Mouse (Mus musculus) frontal cortex, adult 2 months (tissue): Measurements from ENCODE around the gene Copg2. TPM values are rescaled to one million over a fixed set of nuclear protein-coding genes. Genes with fewer than 3 reads are reported as not detected.

ENCODE experiments used
- DNase-seq, 2 experiments: peaks; one replicate each; pipeline ENCODE4 v3.0.0; 2022; ENCODE audit warnings: low spot score in 1 of 2; ENCODE audit errors: extremely low spot score in 1 of 2
- polyA plus RNA-seq: library from polyadenylated mRNA; depleted of rRNA; stranded (reverse); fragments of >200 nt; gene quantifications from 2 replicates; pipeline ENCODE4 v1.2.3, GENCODE M21; 2012; rRNA removed

Gene Copg2
- polyA plus RNA-seq: 35.8 and 64.0 TPM in 2 replicates

DNA sequence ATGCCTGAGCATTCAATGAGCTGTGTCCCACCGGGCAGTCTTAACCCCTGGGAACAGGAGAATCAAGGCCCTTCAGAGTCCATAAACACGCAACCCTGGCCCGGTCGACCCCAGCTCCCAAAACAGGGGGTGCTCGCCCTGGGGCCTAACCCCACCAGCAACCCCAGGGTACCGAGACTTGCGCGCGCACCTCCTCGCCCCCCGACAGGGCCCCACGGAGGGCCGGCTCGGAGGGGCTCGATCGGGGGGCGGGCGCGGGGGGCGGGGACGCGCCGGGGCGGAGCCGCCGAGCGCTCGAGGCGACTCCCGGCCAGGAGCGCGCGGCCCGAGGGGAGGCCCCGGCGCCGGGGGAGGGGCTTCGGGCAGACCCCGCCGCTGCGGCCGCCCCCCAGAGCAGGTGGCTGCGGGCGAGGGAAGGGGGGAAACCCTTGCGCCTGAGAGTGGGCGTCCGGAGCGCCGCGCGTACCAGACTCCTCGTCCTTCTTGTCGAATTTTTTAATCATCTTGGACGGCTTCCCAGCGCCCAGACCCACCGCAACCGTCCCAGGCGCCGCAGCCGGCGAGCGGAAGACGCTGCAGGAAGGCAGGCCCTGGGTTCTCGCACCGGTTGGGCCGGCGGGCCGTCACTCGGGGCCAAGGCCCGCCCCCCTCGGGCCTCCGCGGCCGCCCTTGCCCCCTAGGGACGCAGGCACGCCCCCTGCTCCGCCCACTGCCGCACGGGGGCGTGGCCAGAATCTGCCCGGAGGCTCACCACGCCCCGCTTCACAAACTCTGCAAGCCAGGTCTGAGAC, at the start of gene Copg2:
Gene Copg2 (minus strand): TSS at position 600 of the 791 bp plus-strand sequence.
- peak; percentile 88 to 95 for DNase-seq

DNA sequence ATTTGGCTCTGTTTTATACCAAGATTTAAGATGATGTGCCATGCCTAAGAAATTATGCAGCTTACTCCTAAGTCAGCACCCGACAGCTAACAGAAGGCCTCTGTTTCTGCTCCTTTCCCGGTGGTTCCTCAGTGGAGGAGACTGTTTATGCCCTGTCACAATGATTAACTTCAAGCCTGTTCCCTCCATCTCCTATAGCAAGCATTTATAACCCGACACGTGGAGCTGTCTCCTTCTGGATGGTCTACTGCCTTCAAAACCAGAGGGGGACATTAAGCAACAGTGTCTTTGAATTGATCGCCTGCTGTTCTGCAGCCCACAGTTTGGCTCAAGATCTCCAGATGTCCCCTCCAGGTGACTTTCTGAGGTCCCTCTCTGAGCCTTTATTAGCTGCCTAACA, 42.7 kb upstream of the Copg2 start:
- DNase-seq: no peak

DNA sequence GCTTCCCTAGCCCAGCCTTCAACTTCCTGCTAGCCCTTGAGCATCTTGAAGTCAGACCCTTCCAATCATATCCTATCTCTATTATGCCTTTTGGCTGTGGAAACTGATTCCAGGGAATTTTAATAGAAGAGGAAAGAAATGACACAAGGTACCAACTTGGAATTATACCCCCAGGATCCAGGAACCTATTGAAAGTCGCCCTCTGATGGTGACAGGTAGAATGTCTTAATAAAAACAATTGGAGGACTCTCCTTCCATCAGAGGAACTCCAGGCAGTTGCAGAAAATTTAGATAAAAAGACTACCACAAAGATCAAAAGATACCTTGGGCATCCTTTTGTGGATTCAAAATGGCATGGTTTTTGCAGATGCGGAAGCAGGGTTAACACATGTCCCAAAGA, 26.2 kb upstream of the Copg2 start:
- peak in 1 of 2 experiments; percentile 25 for DNase-seq

DNA sequence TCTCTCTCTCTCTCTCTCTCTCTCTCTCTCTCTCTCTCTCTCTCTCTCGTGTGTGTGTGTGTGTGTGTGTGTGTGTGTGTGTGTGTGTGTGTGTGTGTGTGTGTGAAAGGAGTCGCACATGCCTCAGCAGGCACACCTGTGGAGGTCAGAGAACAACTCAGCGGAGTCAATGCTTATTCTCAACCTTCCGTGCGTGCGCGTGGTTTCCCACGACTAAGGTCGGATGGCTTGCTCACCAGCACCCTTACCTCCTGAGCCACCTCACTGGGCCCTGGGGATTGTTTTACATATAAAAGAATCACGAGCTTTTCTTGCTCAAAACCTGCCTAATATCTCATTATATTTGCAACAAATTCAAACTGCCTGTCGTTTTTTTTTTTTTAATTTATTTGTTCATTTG, 25.2 kb upstream of the Copg2 start:
- DNase-seq: no peak

DNA sequence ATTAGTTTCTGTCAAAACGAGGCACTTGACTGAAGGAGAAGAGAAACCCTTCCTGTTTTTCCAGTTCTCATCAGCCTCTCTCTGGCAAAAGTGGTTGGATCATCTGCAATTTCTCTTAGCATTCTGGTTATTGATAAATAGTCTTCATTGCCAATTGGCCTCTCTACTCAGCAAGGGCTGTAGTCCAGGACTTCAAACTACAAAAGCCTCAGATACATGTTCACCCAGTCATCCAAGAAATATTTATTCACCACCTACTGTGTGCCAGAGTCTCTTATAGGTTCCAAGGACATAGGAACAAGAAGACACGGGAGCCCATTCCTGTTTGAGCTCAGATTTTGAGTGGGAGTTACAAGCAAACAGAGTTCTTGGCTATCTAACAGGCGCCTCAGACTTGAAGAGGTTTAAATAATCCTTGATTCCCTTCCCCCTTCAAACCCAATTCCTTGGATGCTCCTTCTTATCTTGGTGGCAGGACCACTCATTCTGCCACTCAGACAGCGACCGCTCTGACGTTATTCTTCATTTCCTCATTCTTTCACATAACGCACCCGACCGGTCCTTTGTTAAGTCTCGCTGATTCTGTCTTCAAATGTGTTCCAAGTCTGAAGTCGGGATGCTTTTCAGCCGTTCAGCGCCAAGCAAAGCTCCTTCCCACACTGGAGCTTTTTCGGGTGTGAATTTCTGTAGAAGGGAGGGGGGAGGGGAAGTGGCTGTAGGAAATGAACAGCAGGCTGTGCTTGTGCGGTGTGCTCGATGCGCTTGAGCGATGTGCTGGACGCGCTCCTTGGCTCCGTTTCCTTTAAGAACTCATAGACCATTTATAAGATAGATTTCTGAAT, 24.5 kb upstream of the Copg2 start:
- DNase-seq: peak; percentile 35 to 65

DNA sequence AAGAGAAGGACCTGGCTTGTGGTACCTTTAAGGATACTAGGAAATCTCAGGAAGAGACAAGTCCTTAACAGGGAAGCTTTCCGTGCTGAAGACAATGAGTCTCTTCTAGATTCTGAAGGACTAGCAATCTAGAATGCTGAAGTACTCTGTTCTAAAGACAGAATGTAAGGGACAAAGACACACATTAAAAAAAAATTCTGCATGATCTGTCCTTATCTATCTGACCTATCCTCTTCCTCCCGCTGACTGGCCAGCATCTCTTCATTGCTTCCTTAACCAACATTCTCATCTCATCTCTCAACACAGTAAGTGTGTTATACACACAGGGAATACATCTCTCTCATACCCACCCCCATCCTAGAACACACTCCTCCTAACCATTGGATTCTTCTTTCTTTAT, 18.9 kb upstream of the Copg2 start, which contains the start of gene Tsga13:
Gene Tsga13 (minus strand): TSS at position 101 of the 400 bp plus-strand sequence.
- DNase-seq: no peak

DNA sequence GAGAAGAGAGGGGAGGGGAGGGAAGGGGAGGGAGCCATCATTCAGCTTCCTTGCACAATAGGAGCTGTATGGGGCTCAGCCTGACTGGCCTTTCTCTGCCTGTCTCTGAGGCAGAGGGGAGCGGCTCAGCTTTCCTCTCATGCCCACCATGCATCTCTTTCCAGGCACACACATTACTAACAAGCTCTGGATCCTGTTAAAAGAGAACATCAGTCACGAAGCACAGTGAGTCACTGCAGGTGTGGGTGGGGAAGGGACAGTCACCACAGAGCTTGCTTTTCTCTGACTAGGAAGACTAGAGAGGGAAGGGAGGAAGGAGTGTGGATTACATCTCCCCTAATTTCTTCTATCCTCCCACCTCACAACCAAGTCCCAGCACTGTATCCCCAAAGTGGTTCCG, 11.4 kb upstream of the Copg2 start:
- peak; percentile 81 to 85 for DNase-seq

DNA sequence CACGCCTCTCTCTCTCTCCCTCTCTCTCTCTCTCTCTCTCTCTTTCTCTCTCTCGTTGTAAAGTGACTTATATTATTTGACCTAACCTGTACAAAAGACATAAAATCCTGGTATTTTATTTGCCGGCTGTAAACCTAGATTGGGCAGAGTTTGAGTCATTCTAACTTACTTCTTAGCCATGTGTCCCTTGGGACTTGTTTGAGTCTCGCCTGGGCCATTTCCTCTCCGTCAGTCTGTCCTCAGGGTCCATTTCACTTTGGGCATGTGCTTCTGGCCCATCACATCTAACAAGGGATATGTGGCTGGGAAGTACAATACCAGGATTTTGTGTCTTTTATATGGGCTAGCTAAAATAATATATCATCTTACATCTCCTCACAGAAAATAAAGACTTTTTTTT, 8.3 kb upstream of the Copg2 start:
- DNase-seq: no peak

DNA sequence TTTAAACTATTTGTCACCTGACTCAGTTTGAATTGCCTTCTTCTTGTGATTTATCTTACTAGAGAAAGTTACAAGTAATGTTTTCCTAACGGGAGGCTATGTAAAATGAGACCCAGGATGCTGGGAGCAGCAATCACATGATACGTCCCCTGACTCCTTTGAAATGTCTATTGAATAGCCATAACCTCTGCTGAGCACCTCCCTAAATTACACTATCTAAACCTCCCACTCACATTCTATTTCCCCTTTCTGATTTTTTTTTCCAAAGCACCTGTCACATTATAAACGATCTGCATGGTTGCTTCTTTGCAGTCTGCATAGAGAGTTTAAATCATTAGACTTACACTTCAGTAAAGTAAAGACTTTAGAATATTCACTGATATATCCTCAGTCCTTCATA, 7.4 kb upstream of the Copg2 start:
- no peak for DNase-seq

DNA sequence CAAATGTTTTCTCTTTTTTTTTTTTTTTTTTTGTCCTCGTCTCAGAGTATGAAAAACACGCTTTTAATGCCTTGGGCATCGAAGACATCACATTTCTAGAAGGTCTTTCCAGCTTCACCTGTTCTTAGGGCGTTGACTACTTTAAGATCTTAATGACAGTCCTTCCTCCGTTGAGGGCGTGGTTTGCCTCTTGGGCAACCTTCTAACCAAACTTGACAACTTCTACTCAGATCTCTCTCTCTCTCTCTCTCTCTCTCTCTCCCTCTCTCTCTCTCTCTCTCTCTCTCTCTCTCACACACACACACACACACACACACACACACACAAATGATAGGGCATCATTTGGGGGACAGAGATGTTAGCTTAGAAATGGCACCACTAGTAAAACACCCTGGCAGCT, 926 bp upstream of the Copg2 start:
- DNase-seq: no peak

DNA sequence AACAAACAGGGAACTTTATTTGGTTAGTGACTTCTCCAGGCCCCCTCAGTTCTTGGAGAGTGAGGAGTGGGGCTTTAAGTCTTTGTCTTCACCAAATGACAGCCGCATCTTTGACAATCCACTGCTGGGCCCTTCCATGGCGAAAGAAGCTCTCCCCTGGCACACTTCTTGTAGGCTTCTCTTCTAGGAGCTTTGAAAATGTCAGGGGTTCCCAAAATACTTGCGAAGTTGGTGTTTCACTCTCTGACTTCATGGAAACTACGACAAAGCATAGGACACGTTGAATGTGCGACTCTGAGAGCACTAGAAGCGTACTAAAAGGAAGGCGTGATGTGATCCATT, 363 bp upstream of the Copg2 start:
- DNase-seq: no peak

DNA sequence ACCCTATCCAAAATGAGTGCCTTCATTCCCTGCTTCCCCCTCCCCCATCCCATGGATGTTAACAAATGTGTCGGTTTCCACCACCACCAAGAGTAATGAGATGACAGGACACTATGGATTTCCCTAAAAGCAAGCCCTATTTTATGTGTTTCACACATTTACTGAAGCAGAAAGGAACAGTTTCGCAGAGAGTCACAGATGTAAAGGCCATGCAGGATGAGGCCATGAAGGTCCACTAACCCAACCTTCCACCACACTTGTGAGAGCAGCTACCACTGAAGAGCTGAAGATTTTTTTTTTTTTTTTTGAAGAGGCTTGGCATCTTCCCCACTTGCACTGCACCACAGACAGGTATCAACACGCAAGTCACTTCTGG, 787 bp downstream of the Copg2 start:
- DNase-seq: peak in 1 of 2 experiments; percentile 30

DNA sequence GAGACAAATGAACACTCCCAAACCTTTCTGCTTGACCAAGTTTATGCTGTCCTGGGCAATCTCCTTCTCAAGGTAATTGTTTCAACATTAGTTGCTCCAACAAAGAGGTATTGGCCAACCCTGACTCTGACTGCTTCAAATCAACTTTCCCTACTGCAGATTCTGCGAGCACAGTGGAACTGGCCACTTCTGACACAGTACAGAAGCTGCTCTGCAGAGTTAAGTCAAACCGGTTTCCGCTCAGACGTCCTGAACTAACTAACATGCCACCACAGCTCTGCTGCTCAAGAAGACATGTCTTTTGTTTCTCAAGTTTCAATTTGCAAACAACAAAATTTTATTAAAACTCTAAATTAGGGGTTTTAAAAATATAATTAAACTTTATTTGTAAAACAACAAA, 3.5 kb downstream of the Copg2 start:
- DNase-seq: no peak

DNA sequence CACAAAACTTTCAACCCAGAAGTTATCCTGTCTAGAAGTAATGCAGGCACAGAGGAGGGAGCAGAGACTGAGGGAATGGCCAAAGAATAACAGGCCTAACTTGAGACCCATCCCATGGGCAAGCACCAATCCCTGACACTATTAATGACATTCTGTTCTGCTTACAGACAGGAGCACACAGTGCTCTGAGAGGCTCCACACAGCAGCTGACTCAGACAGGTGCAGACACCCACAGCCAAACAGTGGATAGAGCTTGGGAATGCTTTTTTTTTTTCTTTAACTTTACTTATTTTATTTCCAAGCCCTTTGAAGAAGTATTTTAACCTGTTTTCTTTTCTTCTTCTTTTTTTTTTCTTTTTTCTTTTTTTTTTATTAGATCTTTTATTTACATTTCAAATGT, 4.8 kb downstream of the Copg2 start:
- no peak for DNase-seq

DNA sequence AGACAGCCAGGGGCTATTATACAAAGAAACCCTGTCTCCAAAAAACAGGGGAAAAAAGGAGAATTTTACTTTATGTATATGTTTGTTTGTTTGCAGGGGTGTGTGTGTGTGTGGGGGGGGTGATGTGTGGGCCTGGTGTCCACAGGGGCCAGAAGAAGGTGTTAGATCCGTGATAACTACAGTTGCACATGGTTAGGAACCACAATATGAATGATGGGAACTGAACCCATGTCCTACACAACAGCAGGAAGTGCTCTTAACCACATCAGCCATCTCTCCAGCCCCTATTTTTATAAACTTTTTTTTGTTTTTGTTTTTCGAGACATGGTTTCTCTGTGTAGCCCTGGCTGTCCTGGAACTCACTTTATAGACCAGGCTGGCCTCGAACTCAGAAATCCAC, 11.7 kb downstream of the Copg2 start:
- DNase-seq: no peak

DNA sequence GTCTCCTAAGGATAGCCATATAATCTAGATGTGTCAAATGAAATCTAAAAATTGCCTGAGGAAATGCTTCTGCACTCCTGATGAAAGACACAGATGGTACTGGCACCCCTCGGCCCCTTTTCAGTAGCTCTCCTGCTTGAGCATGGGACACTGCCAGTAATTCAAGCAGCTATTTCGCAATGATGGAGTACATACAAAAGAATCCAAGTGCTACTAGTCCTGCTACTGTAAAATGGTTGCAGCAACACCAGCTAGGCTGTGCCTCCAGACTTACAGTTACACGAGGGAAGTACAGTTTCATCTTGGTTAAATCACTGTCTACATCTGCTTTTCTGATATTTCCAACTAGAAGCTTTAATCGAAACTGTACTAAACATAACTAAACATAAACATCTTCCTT, 13.1 kb downstream of the Copg2 start:
- DNase-seq: no peak

DNA sequence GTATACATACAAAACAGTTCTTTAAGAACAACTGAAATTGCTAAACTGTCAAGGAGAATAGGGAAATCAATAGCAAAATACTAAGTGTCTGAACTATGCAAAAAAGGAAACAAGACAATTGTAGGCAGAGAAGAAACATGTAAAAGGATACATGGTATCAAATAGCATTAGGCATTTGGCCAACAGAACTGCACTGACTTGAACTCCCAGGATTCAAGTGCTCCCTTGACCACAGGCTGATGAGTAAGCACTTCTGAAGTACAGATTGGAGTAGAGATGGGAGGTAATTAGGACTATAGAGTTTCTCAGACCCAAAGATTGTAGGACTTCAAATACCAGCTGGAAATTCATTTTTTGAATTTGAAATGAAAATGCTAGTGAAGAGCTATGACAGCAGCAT, 19.9 kb downstream of the Copg2 start:
- DNase-seq: no peak

DNA sequence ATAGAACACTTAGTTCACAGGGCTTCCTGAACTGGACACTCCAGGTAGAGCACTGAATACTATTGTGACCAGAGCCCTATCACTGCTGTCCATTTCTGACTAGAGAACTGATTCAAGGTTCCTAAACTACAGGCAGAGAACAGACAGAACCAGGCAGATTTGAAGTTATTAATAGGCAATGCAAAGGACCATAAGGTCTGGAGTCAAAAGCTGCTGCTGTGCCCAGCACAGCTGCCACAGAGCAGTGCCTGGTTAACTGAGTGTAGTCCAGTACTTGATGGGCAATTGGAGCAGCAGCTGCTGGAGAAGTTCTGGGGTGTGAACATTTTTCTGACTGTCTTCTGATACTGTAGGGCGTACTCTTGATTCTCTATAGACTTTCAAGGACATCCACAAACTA, 30.1 kb downstream of the Copg2 start:
- DNase-seq: no peak

DNA sequence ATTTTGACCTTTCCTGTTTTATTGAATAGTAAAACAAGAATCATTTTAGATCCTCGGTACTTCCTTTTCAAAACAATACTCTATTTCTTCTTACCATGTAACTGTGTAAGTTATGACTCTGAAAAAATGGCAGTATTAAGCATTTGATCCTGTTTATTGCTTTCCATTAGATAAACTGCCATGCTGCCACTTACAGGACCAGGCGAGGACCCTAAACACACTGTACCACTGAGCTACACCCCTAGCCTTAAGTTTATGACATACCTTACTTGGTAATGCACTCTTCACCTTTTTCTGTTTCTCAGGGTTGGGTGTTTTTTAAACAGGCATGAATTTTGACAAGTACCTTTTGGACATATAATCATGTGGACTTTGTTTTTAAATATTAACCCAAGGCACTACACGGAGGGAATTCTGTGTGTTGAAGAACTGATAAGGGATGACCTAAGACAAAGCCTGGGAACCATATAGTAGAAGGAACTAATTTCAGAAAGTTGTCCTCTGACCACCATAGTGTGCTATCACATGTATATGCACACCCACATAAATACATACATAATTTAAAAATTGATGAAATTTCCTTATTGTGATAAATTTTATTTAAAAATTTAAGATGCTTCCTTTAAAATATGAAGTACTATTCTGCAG, 31.4 kb downstream of the Copg2 start:
- no peak for DNase-seq

DNA sequence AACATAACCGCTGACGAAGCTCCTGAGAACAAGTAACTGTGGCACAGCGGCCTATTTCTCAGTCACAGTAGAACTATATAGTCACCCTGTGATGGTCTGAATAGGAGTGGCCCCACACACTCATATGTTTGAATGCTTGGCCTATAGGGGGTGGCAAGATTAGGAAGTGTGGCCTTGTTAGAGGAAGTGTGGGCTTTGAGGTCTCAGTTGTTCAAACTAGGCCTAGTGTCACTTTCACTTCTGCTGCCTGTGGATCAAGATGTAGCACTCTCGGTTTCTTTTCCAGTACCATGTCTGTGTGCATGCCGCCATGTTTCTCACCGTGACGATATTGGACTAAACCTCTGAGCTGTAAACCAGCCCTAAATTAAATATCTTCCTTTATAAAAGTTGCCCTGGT, 40.6 kb downstream of the Copg2 start:
- no peak for DNase-seq

DNA sequence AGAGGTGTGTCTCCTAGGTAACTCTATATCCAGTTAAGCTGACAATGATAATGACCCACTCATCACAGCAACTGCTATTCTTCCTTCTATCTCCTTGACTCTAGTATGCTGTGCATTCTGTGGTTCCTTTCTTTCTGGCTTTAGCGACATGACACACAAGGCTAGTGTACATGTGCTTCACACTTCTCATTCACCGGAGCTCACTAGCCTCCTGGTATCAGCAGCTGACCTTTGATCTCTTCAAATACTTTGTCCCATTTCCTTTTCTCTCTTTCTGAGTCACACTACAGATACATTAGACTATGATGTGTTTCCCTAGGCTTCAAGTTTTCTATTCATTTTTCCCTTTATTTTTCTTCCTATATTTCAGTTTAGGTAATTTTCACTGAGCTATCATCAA, 41.4 kb downstream of the Copg2 start:
- no peak for DNase-seq

DNA sequence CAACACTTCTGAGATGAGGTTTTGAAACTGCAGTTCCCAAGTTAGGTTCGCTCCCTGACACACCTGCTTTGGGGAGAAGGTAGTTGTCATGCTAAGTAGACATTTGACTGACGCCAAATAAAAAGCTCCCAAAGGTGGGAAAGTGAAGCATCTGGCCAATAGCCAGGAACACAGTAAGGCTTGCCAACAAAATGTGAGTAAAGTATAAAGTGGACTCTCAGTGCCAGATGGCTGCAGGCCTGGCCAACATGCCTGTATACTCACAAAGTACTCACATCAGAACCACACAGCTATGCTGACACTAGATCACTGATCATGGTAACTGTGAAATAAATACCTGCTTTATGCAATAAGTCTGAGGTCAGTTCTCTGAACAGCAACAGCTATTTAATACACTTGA, 46.8 kb downstream of the Copg2 start:
- no peak for DNase-seq
